Mouse (Mus musculus) heart, postnatal 0 days (tissue): ENCODE data around the gene Ackr1. TPM values are rescaled to one million over a fixed set of nuclear protein-coding genes. Genes with fewer than 3 reads are reported as not detected.

Experiments used
- ATAC-seq: fragments of 200-750 bp; cut with Nextera tagmentation; 2 replicates; pipeline ENCODE4 v1.8.0; 2017; ENCODE audit warnings: low read depth, moderate number of reproducible peaks, moderate library complexity; ENCODE audit not compliant: insufficient read depth
- DNase-seq: peaks from one replicate; pipeline ENCODE4 v3.0.0-alpha.2; 2016; ENCODE audit warnings: low spot score
- H3K27ac ChIP-seq: fragments of 300-500 bp; sonication (generic); 2 replicates; pipeline ENCODE4 v1.5.1; 2014; ENCODE audit warnings: low read depth, mild to moderate bottlenecking
- H3K27me3 ChIP-seq: fragments of 300-500 bp; sonication (generic); 2 replicates; pipeline ENCODE4 v1.6.1; 2014; ENCODE audit warnings: low read length, mixed read lengths; ENCODE audit not compliant: control insufficient read depth, insufficient read depth
- H3K36me3 ChIP-seq: fragments of 300-500 bp; sonication (generic); replicated peaks from 2 replicates; pipeline ENCODE4 v1.6.1; 2014; ENCODE audit warnings: low read length, mixed read lengths; ENCODE audit not compliant: control insufficient read depth, insufficient read depth
- H3K4me1 ChIP-seq: fragments of 300-500 bp; sonication (generic); 2 replicates; pipeline ENCODE4 v1.6.1; 2014; ENCODE audit warnings: antibody characterized with exemption; ENCODE audit not compliant: control insufficient read depth, insufficient read depth
- H3K4me2 ChIP-seq: fragments of 300-500 bp; sonication (generic); 2 replicates; pipeline ENCODE4 v1.6.1; 2014; ENCODE audit warnings: low read depth, mild to moderate bottlenecking, low read length, moderate library complexity
- H3K4me3 ChIP-seq: fragments of 300-500 bp; sonication (generic); 2 replicates; pipeline ENCODE4 v1.5.1; 2014; ENCODE audit warnings: low read depth, low read length
- H3K9ac ChIP-seq: fragments of 300-500 bp; sonication (generic); replicated peaks from 2 replicates; pipeline ENCODE4 v1.6.1; 2014; ENCODE audit warnings: low read depth, low read length, mixed read lengths
- H3K9me3 ChIP-seq: fragments of 300-500 bp; sonication (generic); replicated peaks from 2 replicates; pipeline ENCODE4 v1.6.1; 2016; ENCODE audit warnings: low read length; ENCODE audit not compliant: control insufficient read depth
- CTCF ChIP-seq: IDR thresholded peaks from 2 replicates; pipeline ENCODE4 v1.5.1; 2016; ENCODE audit warnings: antibody characterized with exemption, control low read depth, low read depth
- EP300 ChIP-seq: IDR thresholded peaks from 2 replicates; pipeline ENCODE4 v1.6.1; 2016; ENCODE audit warnings: antibody characterized with exemption, low read depth
- WGBS: fragments of 180-500 bp; shearing (Covaris S2); extraction: QIAGEN DNeasy Blood & Tissue Kit; methylation state at CpG from one replicate; pipeline ENCODE4 v1.1.7; 2014; 5-methylcytosine and 5-hydroxymethylcytosine counted together
- polyA plus RNA-seq: library from polyadenylated mRNA; unstranded; fragments of >200 nt; fragmentation: Nextera tagmentation; extraction: Ambion mirVana; gene quantifications from 2 replicates; pipeline ENCODE4 v1.2.1, GENCODE M21; 2015
- total RNA-seq: library from RNA; depleted of rRNA; stranded (reverse); fragments of >200 nt; gene quantifications from 2 replicates; pipeline ENCODE4 v1.2.3, GENCODE M21; 2014; ENCODE audit warnings: low replicate concordance

The Ackr1 gene
- total and polyA plus RNA-seq, 2 experiments from 2014 or later, result 0.14 TPM; not detected in 1

DNA sequence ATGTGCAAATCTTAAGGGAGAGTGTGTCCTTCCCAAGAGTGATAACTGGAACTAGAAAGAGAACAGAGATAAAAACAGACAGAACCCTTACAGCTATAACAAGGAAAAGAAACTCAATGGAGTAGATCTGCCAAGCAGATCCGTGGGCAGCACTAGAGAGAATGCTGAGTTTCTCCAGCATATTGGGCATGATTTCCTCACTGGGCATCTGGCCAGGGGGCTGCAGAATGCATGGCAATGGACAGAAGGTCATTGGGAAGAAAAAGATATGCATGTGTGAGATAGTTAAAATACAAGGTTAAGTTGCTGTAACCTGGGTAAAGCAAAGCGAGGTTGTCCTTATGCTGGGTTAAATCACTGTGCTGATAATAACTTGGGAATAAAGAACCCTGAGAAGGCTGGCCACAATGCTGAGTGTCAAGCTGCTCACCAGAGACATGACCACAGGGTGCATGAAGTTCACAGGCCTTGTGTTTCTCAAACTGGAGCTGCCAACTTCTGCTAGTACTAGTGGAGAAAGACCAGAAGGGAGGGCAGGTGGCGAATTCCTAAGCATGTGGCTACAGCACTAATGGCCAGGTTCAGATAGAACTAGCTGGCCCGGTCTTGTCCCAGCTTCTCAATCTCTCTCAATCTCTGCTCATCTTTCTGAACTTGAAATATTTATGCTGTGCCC is 30.7 kb upstream of the Ackr1 start:
- no peak for ATAC-seq
- Histone ChIP-seq H3K4me2 (no peak overlapping the region), H3K27ac (no peak overlapping the region), H3K27me3 (peaks cover 38% of the 10 kb centered on the region), H3K9me3 (no peaks in the 10 kb centered on the region), H3K4me1 (peaks cover 8% of the 10 kb centered on the region; the same call in 1 of the 2 replicates), H3K4me3 (no peak overlapping the region), H3K36me3 (no peaks in the 10 kb centered on the region), H3K9ac (no peak overlapping the region)
- no peak for TF ChIP-seq EP300
- TF ChIP-seq CTCF, result no peak
- DNase-seq, result no peak
- 66% methylated on average over 4 of the region's 4 CpGs for WGBS

- 76% methylated on average over 2 of the region's 2 CpGs for WGBS
- no peak for ATAC-seq
- no peak overlapping the region for H3K4me2 ChIP-seq
Observed at GRCm38 (mm10) chr1:173363436-173363835, 29.9 kb upstream of the Ackr1 start.

GRCm38 (mm10) chr1:173361651-173362050 is 28.1 kb upstream of the Ackr1 start:
- no peak for ATAC-seq

More at GRCm38 (mm10) chr1:173363436-173363835, 29.9 kb upstream of the Ackr1 start:
- H3K27me3 ChIP-seq, result peaks cover 30% of the 10 kb centered on the region
- DNase-seq, result no peak
- no peak overlapping the region for H3K27ac ChIP-seq
- TF ChIP-seq CTCF (no peak), EP300 (no peak)
- no peaks in the 10 kb centered on the region for H3K9me3 ChIP-seq
- no peaks in the 10 kb centered on the region for H3K36me3 ChIP-seq
- no peak overlapping the region for H3K4me3 ChIP-seq
- H3K9ac ChIP-seq, result no peak overlapping the region
- peaks cover 8% of the 10 kb centered on the region; the same call in 1 of the 2 replicates for H3K4me1 ChIP-seq

DNA sequence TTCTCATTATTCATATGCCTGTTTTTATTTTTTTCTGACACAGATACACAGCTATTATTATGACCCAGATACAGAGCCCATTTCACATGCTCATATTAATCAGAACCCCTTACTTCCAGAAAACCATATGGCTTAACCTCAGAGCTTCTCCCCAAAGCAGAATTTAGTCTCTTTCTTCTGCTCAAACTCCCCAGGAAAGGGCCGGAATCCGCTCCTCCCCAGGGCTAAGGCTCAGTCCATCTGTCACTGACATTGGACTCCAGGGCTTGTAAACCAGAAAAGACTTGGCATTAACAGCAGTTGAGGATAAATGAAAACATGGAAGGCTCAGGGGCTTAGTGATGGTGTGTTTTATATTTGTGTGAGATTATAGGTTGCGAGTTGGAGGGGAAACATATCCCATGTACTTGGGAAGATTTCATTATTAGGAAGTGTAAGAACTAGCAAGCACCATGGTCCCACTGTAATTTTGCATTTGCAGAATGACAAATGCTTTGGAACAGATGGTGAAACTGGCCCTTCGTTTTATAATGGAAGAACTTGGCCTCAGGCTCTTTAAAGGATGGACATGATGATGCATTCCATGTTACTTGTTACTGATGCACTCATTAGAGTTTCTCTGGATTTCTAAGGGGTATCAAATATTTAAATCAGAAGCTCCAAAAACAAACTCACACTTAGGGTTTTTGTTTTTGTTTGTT is 26.2 kb upstream of the Ackr1 start:
- H3K36me3 ChIP-seq, result no peaks in the 10 kb centered on the region
- DNase-seq (no peak), ATAC-seq (no peak)
- H3K4me3 ChIP-seq, result no peak overlapping the region
- H3K4me1 ChIP-seq, result no peaks in the 10 kb centered on the region
- no peaks in the 10 kb centered on the region for H3K27me3 ChIP-seq
- TF ChIP-seq CTCF, result no peak
- H3K9ac ChIP-seq, result no peak overlapping the region
- WGBS, result 64% methylated on average over 4 of the region's 4 CpGs
- no peak overlapping the region for H3K27ac ChIP-seq
- no peaks in the 10 kb centered on the region for H3K9me3 ChIP-seq
- H3K4me2 ChIP-seq, result no peak overlapping the region

More at GRCm38 (mm10) chr1:173361651-173362050, 28.1 kb upstream of the Ackr1 start:
- H3K9me3 ChIP-seq, result no peaks in the 10 kb centered on the region
- DNase-seq, result peak; percentile 71
- WGBS, result 24% methylated on average over 6 of the region's 6 CpGs
- TF ChIP-seq CTCF, result no peak
- TF ChIP-seq EP300, result no peak
- no peak overlapping the region for H3K4me3 ChIP-seq
- H3K4me1 ChIP-seq, result no peaks in the 10 kb centered on the region
- no peak overlapping the region for H3K27ac ChIP-seq
- H3K36me3 ChIP-seq, result no peaks in the 10 kb centered on the region
- no peak overlapping the region for H3K9ac ChIP-seq
- no peak overlapping the region for H3K4me2 ChIP-seq
- peaks cover 12% of the 10 kb centered on the region for H3K27me3 ChIP-seq

DNA sequence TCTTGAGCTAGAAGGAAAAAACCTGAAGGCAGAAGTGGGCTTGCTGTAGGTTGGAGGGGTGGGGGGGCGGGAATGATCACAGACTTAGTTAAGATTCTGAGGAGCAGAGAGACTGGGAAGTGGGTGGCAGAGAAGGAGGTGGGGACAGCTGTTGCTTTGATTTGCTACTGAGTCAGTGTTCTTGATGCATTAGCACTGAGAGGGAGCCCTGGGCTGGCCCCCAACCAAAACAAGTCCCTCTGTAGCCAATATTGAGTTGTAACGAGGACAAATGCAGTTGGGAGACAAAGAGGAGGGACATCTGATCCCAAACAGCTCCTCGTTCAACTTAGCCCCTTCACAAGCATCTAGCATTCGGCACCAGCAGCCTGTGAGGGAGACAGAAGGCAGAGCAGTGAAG is 24.2 kb upstream of the Ackr1 start:
- Histone ChIP-seq H3K9me3 (no peaks in the 10 kb centered on the region), H3K4me3 (no peak overlapping the region), H3K9ac (no peak overlapping the region), H3K36me3 (no peaks in the 10 kb centered on the region), H3K27ac (no peak overlapping the region), H3K27me3 (no peaks in the 10 kb centered on the region), H3K4me1 (no peaks in the 10 kb centered on the region), H3K4me2 (no peak overlapping the region)
- no peak for DNase-seq
- 30% methylated on average over 4 of the region's 4 CpGs for WGBS
- ATAC-seq, result no peak
- TF ChIP-seq CTCF (no peak), EP300 (no peak)
